Mouse (Mus musculus): ENCODE results near the gene Prss56. TPM values are rescaled to one million over a fixed set of nuclear protein-coding genes. Genes with fewer than 3 reads are reported as not detected.

Prss56 gene
- total RNA-seq, 2 experiments from 2014 or later, result 8.0 to 10.0 TPM

DNA sequence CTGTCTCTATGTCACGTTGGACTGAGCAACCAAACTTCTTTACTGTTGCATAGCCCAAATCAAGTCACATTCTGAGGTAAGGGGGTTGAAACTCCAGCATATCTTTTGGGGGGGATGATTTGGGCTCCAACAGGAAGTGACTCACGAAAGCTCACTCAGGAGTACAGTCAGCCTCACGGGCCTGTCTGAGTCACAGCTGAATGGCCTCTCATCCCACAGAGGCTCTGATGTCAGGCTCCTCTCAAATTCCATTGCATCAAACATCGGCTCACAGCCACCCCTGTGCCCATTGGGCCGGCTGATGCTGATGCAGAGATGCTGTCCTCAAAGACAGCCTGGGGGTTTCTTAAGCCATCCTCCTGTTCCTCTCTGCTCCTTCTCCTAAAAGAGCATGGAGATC, 2.2 kb upstream of the Prss56 start:
- intact Hi-C loops (cut with DNase I), result no loop called here
- DNase-seq (ENCODE audit: low spot score in 2 of 2), result no peak

DNA sequence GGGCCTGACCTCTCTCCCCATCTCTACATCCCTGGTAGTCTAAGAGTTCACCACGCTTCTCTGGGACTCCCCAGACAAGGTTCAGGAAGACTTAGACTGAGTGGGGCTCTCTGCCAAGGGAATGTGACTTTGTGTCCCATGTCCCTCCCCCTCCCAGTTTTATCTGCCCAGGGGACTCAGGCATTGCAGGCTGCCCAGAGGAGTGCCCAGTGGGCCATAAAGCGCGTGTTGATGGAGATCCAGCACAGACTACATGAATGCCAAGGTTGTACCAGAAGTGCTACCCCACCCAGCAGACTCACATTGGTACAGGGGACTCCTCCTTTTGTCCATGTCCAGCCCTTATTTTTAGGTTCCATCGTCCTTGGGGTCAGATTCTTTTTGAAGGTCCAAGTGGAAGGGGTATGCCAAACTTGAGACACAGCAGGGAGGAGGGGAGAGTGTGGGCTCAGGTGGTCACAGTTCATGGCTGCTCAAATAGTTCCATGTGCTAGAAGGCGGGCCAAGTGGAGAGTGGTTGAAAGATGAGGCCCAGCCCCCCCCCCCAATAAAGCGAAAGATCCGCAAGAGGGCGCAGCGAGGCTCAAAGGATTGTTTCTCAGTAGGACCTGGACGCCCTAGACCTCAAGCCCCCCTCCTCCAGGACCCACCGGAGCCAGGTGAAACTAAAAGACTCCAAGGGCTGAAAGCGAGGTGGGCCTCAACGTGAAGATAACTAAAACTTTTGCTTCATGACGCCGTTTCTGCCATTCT, 1.1 kb downstream of the Prss56 start:
- intact Hi-C loops (cut with DNase I), result no loop called here
- no peak for DNase-seq (ENCODE audit: low spot score in 2 of 2)

DNA sequence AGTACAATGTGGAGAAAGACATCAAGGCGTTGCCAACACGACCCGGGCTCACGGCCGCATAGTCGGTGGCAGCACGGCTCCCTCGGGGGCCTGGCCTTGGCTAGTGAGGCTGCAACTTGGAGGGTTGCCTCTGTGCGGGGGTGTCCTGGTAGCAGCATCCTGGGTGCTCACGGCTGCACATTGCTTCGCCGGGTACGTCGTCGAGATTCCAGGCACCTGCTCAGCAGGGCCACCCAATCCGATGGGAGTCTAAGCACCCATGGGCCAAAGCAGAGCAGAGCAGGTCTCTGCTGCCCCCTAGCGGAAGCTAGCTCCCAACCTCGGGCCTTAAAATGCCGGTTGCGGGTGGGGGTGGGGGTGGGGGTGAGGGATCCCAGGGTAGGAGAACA, 1.6 kb downstream of the Prss56 start:
- peak; percentile 84 to 85 for DNase-seq (ENCODE audit: low spot score in 2 of 2)
- intact Hi-C loops (cut with DNase I), result loop anchor here (5.0 kb wide), 3 partner anchors 142 to 572 kb away; no protein-coding TSS in a partner anchor

DNA sequence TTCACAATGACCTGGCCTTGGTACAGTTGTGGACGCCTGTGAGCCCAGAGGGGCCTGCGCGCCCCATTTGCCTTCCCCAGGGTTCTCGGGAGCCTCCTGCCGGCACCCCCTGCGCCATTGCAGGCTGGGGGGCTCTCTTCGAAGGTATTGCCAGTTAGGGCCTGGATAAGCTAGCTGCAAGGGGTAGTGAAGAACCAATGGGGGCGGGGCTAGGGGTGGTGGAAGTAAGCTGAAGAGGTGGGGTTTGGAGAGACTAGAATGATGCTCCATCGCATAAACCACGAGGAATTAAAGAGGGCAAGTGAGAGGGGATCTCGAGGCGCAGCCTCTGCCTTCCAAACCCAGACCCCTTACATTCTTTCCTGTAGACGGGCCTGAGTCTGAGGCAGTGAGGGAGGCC, 2.4 kb downstream of the Prss56 start:
- intact Hi-C loops (cut with DNase I), result loop anchor here (5.0 kb wide), 3 partner anchors 143 to 573 kb away; no protein-coding TSS in a partner anchor
- no peak for DNase-seq (ENCODE audit: low spot score in 2 of 2)

DNA sequence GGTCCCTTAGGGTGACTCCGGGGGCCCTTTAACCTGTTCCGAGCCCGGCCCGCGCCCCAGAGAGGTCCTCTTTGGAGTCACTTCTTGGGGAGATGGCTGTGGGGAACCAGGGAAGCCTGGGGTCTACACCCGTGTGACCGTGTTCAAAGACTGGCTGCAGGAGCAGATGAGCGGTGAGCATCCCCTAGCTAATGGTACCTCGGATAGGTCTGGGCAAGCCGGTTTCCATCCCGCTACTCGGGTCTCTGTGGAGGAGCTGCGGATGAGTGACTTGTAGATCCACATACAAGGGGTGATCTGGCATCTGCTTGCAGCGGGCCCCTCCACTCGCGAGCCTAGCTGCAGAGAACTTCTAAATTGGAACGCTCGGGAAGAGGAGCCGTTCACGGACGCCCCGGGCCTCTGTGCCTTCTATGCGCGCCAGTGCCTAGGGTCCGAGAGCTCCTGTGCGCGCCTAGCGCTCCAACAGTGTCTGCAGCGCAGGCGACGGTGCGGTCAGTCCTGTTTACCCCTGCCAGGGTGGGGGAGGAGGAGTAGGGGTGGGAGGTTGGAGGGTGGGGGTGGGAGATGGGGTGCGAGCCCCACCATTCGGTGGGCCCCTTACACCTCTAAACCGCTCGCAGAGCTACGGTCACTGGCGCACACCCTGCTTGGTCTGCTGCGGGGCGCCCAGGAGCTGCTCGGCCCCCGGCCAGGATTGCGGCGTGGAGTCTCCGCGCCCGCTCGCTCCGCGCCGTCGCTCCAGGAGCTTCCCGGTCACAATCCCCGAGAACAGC, 3.3 kb downstream of the Prss56 start:
- DNase-seq (ENCODE audit: low spot score in 2 of 2), result no peak
- intact Hi-C loops (cut with DNase I), result loop anchor here (5.0 kb wide), 3 partner anchors 144 to 574 kb away; no protein-coding TSS in a partner anchor

DNA sequence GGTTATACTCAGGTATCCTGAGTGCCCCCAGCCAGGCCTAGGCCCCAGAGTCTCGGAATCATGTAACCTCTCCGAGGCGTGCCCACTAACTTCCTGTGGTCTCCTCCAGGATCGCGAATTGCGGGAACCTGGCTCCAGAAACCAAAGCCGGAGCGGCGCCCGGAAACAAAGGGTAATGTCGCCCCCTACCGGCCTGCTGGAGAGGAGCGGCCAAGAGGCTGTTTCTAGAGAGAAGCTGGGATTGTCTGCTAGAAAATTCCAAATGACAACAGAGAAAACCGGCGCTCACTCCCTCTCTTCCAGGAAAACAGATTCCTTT, 3.9 kb downstream of the Prss56 start:
- intact Hi-C loops (cut with DNase I), result loop anchor here (5.0 kb wide), 3 partner anchors 145 to 575 kb away; no protein-coding TSS in a partner anchor
- DNase-seq (ENCODE audit: low spot score in 2 of 2), result peak; percentile 64 to 80

DNA sequence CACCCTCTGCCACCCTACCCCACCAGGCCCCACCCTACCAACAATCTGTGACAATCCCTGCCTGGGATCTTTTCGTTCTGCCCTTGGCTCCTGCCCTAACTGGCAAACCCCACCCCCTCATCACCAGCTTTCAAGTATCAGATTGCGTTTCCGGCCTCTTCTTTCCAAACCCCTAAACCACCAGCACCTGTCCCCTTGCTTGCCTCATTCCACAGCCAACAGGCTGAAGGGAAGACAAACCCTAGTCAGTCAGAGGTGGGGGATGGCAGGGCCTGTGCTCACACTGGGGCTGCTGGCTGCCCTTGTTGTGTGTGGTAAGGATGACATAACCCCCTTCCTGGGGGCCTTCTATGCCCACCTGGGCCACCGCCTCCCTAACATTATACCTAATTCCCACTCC, 7.3 kb downstream of the Prss56 start, which contains the start of gene Chrnd:
Chrnd (plus strand) TSS at position 179 of the 400 bp plus-strand sequence.
- intact Hi-C loops (cut with DNase I), result no loop called here
- DNase-seq (ENCODE audit: low spot score in 2 of 2), result no peak

DNA sequence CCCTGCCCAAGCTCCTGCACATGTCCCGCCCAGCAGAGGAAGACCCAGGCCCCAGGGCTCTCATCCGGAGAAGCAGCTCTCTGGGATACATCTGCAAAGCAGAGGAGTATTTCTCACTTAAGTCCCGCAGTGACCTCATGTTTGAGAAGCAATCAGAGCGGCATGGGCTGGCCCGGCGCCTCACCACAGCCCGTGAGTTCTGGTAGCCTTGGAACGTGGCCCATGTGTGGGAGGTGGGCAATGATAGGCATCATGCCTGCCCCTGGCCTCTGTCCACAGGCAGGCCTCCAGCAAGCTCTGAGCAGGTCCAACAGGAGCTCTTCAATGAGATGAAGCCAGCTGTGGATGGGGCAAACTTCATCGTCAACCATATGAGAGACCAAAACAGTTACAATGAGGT, 14.2 kb downstream of the Prss56 start:
- intact Hi-C loops (cut with DNase I), result no loop called here
- DNase-seq (ENCODE audit: low spot score in 2 of 2), result no peak

DNA sequence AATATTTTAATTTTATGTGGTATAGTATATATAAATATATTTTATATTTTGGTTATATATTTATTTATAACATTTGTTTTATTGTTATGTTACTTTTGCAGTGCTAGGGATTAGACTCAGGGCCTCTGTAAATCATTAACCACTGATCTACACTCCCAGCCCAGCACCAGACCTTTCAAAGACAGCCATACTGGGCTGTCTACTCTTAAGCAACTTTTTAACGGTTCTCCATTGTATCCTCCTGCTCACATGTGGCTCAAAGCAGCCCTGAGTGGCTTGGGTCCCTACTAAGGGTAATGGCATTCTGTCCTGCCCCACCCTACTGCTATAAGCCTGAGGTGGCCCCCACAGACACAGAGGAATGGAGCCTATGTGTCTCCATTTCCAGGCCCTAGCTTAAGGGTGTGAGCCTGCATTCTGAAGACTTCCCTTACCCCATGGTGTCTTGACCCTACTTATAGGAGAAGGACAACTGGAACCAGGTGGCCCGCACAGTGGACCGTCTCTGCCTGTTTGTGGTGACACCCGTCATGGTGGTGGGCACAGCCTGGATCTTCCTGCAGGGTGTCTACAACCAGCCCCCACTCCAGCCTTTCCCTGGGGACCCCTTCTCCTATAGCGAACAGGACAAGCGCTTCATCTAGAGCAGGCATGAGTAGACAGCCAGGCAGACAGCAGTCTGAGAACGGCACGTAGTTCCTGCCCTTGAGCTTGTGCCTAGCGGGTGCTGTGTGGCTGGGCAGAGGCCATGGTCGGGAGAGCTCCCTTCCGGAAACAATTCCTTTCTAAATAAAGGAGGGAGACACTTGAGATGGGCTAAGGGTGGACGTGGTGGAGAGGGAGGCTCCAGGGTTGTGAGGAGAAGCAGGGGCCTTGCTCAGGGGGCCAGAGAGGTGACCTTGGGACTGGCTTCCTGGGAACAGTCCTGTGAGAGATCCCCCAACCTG, 15.3 kb downstream of the Prss56 start:
- DNase-seq (ENCODE audit: low spot score in 2 of 2), result no peak

DNA sequence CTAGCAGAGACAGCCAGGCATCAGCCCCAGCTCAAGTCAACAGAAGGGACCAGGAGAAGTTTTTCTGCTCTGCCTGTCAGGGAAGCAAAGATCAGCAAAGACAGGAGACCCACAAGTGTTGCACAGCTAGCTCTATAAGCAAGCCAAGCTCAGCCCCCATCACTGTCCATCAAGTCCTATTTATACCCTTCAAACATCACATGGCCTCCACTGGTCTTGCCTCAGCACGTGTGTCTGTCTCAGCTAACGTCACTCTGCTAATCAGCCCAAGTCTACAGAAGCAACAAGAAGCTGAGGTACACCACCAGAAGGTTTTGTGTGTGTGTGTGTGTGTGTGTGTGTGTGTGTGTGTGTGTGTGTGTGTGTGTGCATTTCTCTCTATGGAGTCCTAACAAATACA, 17.7 kb downstream of the Prss56 start:
- no peak for DNase-seq (ENCODE audit: low spot score in 2 of 2)
- intact Hi-C loops (cut with DNase I), result no loop called here

More for the DNA sequence above, 15.3 kb downstream of the Prss56 start:
- intact Hi-C loops (cut with DNase I), result no loop called here

DNA sequence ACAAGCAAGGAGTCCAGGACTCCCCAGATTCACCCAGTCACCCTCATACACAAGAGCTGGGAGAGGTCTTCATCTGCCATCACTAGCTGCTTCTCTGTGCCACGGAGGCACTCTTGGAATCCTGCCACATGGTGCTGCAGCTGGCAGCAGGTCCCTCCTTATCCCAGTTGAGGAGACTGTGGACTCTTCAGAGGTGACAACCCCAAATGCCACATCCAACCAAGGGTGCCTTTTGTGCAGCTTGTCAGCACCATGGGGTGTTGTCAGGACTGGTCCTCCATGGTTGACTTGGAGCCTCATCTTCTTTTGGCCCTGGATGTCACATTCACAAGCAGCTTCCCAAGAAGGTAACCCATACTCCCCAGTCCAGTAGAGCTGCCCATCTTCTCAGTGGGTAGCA, 18.7 kb downstream of the Prss56 start:
- intact Hi-C loops (cut with DNase I), result no loop called here
- no peak for DNase-seq (ENCODE audit: low spot score in 2 of 2)

DNA sequence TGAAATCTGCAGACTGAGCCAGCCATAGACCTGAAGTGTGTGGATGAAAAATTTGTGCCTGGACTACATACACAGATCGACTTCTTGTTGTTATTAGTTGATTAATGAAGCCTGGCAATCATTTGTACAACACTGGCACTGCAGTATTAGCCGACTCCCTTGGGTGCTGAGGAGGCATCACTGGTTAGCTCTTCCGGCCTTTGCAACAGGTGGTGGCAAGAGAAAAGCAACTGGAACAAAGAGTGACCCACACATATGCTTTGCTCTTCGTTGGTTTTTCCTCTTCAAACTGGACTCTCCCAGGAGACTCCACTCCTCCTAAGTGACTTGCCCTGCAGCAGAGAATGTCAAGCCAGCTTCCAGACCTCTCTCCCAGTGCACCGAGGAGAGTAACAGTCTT, 20.7 kb downstream of the Prss56 start:
- DNase-seq (ENCODE audit: low spot score in 2 of 2), result no peak
- intact Hi-C loops (cut with DNase I), result no loop called here

DNA sequence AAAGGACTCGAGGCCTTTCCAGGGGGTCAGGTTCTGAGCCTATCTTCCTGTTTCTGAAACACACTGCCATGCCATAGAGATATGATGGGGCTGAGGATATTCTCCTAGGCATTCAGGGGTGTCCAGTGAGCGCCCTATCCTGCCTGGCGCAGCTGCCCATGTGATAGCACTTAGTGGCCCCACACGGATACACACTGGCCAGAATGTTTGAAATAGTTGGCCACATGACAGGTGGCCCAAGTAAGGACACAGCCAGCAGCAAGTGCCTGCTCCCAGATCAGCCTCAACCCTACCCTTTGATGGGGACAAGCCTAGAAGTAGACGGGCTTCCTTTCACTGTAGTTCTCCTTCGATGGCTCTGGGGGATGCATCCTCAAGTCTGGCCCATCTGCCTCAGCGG, 21.4 kb downstream of the Prss56 start, which contains the start of gene Chrng:
Chrng (plus strand) TSS at position 193 of the 400 bp plus-strand sequence.
- intact Hi-C loops (cut with DNase I), result no loop called here
- no peak for DNase-seq (ENCODE audit: low spot score in 2 of 2)

DNA sequence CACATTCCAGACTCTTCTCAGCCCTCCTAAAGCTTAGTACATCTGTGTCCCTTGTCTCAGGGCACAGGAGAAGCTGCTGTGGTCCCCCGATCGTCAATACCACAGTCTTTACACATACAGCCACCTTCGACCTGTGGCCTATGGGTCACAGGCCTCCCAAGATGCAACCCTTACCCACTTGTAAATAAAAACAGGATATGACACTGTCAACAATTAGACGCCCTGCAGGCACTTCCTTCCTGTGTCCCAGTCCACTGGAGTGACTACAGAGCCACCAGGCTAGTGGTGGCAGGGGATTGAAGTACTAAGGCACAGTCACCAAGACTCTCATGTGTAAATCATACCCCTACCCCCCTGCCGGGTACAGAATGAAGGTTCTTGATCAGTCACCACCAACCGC, 21.9 kb downstream of the Prss56 start:
- DNase-seq (ENCODE audit: low spot score in 2 of 2), result no peak
- intact Hi-C loops (cut with DNase I), result no loop called here

DNA sequence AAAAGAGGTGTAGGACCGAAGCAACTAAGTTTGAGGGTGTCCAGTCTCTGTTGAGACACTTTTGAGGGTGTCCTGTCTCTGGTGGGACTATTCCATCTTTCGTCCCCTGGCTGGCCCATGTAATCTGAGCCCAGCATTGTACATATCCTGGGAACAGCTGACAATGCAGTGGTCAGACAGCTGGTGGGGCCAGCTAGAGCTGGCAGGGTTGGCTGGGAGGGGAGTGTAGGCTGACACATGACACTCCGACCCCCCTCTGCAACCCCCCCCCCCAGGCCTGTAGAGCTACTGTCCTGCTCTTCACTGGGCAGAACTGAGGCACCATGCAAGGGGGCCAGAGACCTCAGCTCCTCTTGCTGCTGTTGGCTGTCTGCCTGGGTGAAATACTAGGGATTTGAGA, 22.4 kb downstream of the Prss56 start:
- DNase-seq (ENCODE audit: low spot score in 2 of 2), result no peak
- intact Hi-C loops (cut with DNase I), result no loop called here

DNA sequence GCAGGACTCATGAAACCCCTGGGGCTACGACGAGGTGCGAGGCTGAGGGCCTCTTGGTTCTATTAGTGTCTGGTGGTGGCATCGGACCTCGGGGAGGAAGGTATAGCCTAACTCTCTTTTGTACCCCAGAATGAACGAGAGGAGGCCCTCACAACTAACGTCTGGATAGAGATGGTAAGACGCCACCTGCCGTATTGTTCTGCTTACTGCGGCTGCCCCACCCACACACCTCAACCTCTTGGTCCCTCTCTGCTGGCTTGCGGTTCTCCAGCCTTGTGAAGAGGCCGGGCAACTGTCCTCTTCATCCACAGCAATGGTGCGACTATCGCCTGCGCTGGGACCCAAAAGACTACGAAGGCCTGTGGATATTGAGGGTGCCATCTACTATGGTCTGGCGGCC, 23.2 kb downstream of the Prss56 start:
- intact Hi-C loops (cut with DNase I), result no loop called here
- DNase-seq (ENCODE audit: low spot score in 2 of 2), result no peak

DNA sequence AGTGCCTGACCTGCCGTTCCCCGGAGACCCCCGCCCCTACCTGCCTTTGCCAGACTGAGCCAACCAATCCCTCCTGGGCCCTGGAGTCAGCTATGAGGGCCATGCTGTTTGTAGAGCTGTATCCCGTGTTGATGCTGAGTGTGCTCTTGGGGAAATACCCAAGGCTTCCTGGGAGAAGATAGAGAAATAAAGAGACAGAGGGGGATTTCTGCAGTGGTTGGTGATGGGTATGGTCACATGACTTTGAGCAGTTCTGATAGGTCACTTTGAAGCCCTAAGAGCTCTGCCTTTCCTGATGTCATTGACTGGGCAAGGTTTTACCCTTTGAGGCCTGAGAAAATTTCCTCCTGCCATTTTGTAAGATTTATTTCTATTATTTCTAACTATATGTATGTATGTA, 28.3 kb downstream of the Prss56 start:
- intact Hi-C loops (cut with DNase I), result no loop called here
- no peak for DNase-seq (ENCODE audit: low spot score in 2 of 2)

DNA sequence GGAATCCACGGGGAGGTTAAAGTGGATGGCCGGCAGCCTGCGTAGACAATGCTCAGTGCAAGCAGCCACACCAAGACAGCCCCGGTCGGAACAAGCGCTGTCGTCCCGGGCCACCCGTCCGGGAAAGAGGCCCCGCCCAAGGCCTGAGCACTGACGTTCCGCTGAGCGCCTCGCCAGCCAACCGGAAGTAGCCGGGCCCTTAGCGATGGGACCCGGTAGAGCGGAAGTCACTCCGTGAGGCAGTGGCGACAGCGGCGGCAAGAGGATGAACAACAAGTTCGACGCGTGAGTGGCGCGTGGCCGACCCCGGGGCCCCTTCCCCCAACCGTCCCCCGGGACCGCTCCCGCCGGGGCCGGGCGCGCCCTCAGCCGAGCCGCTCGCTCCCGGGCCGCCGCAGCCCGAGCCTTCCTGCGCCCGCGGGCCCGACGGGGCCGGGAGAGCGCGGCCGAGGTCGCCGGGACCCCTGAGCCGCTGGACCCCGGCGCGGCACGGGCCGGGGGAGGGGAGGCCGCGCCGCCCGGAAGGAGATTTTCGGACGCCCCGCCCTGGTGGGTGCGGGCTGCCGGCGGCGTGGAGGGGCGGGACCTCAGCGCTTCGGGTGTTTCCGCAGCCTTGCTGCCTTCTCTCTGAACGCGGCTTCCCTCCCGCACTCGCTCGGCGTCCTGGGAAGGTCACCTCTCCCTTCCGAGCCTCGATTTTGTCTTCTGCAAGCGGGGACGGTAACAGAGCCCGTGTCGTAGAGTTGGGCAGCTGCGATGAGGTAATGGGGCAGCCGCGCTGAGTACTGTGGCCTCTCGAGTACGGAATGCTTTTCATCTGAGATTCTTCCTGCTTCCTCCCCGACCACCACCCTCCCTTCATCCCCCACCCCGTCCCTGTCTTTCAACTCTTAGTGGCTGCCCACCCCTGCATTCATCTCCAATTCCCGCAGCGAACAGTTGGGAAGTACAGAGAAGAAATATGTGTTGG, 30.9 kb downstream of the Prss56 start, which contains the start of gene Eif4e2:
Eif4e2 (plus strand) TSS at position 180 of the 970 bp plus-strand sequence.
- peak; percentile 92 to 95 for DNase-seq (ENCODE audit: low spot score in 2 of 2)
- intact Hi-C loops (cut with DNase I), result no loop called here

Measured in left cerebral cortex, postnatal 14 days (tissue).